9 mouse cellular contexts compared by ENCODE assay signal in the genomic region with DNA sequence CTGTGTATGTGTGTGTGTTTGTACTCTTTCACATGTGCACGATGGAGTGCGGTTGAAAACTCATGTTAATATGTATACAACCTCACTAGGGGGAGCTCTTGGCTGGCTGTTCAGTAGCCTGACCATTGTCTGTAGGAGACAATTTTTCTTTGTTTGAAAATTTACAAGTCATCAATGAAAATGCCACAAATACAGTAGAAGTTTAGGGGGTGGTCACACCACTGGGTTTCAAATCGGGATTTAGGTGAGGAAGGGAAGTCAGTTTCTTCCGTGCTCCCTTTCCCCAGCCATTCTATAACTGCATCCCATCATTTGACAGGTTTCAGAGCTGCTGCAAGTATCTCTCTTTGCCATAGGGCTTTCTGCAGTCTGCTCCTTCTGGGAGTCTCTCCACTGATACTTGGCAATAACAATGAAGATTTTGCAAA.
A peak's percentile ranks its signal among the peaks of the same experiment; 100 is the strongest.
DNase-seq lines count a peak whose midpoint lies in the region; ATAC-seq and TF ChIP-seq lines count a peak whose summit lies in the region.
"Had no signal": no experiment of that assay in that cellular context is flagged by ENCODE, and none has a peak within 500 bp of the region (broad histone marks: within the 10 kb centered on the region; RNA-seq: fewer than 3 reads in every experiment).

No protein-coding gene starts in this region.

- no peak overlapping the region for H3K4me3 ChIP-seq in lung, adult 2 months (replicated peaks; ENCODE audit: extremely low read depth, low read depth, low read length)
- 0 out of 2 replicates have a peak overlapping the region, but pooled peaks have one; percentile 13 for H3K4me3 ChIP-seq in heart, embryonic 13.5 days
- no peak overlapping the region for H3K4me3 ChIP-seq in liver, adult 2 months (ENCODE audit: insufficient read depth, low read depth, low read length)
- H3K4me3 ChIP-seq: myocyte had no signal

- H3K27ac ChIP-seq in heart, embryonic 13.5 days (replicated peaks) = no peak overlapping the region
- H3K27ac ChIP-seq in liver, adult 2 months (replicated peaks; ENCODE audit: insufficient read depth, low read depth, low read length) = no peak overlapping the region

- no peak for ATAC-seq in heart, embryonic 13.5 days (ENCODE audit: extremely low read depth, insufficient number of reproducible peaks, low FRiP score, low TSS enrichment)

- 0 out of 2 replicates have a peak, but pooled peaks have one; percentile 6 for TF ChIP-seq CTCF in lung, adult 2 months (IDR thresholded peaks at IDR 0.05; ENCODE audit: insufficient read depth, low read length)
- TF ChIP-seq CTCF in liver, adult 2 months (IDR thresholded peaks at IDR 0.05; ENCODE audit: low read depth, low read length) = no peak

- DNase-seq in lung, adult 2 months = no peak
- DNase-seq in lung, adult 18-20 months = no peak
- DNase-seq in embryo, embryonic 11.5 days (ENCODE audit: low read depth, low spot score) = peak; percentile 44
- DNase-seq in kidney, postnatal 14 days = peak; percentile 44
- peak; percentile 2 for DNase-seq in liver, adult 2 months (ENCODE audit: extremely low read depth, low read depth, low spot score)
- DNase-seq in ovary, postnatal 36 days (ENCODE audit: low spot score) = peak; percentile 13
- no peak for DNase-seq in natural killer cell, adult 2 months (ENCODE audit: low spot score in 2 of 2)

- peak overlapping the region; percentile 60 for H3K4me2 ChIP-seq in heart, embryonic 13.5 days

- no peaks in the 10 kb centered on the region for H3K4me1 ChIP-seq in lung, adult 2 months (ENCODE audit: control insufficient read depth, insufficient read depth, low read length)
- peaks cover 13% of the 10 kb centered on the region for H3K4me1 ChIP-seq in heart, embryonic 13.5 days
- H3K4me1 ChIP-seq in liver, adult 2 months (ENCODE audit: control insufficient read depth, insufficient read depth, low read length) = no peaks in the 10 kb centered on the region

- WGBS in lung, adult 2 months = 14% methylated on average over 4 of the region's 4 CpGs
- 10% methylated on average over 4 of the region's 4 CpGs for WGBS in heart, embryonic 13.5 days
- WGBS in liver, adult 2 months = 14% methylated on average over 4 of the region's 4 CpGs

- no peaks in the 10 kb centered on the region for H3K79me2 ChIP-seq in liver, adult 2 months (ENCODE audit: control insufficient read depth, insufficient read depth, low read length)

- H3K9me3 ChIP-seq in heart, embryonic 13.5 days = no peaks in the 10 kb centered on the region

- H3K36me3 ChIP-seq in heart, embryonic 13.5 days = no peaks in the 10 kb centered on the region
- no peaks in the 10 kb centered on the region for H3K36me3 ChIP-seq in liver, adult 2 months (ENCODE audit: control insufficient read depth, insufficient read depth, low read length)

- TF ChIP-seq POLR2A in lung, adult 2 months (IDR thresholded peaks at IDR 0.05; ENCODE audit: borderline replicate concordance, extremely low read depth, low read depth, low read length) = no peak
- no peak for TF ChIP-seq POLR2A in liver, adult 2 months (IDR thresholded peaks at IDR 0.05; ENCODE audit: extremely low read depth, insufficient read depth, low read length)

- H3K27me3 ChIP-seq in heart, embryonic 13.5 days (replicated peaks) = no peaks in the 10 kb centered on the region
- no peaks in the 10 kb centered on the region for H3K27me3 ChIP-seq in liver, adult 2 months (ENCODE audit: control insufficient read depth, insufficient read depth, low read length)

- no peak overlapping the region for H3K9ac ChIP-seq in heart, embryonic 13.5 days
- no peak overlapping the region for H3K9ac ChIP-seq in liver, adult 2 months (ENCODE audit: low read depth, low read length)

Comparison
In these comparisons a context has a peak if more than half of its experiments do, and no peak if none do; other contexts are left out.
1. DNase-seq: peak in embryo, embryonic 11.5 days (single experiment), kidney, postnatal 14 days (single experiment), liver, adult 2 months (single experiment) and ovary, postnatal 36 days (single experiment); none in lung, adult 2 months (single experiment), lung, adult 18-20 months (0 of 2) and natural killer cell, adult 2 months (0 of 2).